Mouse (Mus musculus) neural tube, embryonic 12.5 days (tissue): ENCODE data around the gene Aebp2. TPM values are rescaled to one million over a fixed set of nuclear protein-coding genes. Genes with fewer than 3 reads are reported as not detected.
A peak's percentile ranks its signal among the peaks of the same experiment; 100 is the strongest.
"Not testable (repeated sequence)": the region's sequence is repeated elsewhere in the genome, so short reads cannot be mapped to it uniquely, and the experiment has no call there.

ENCODE experiments used
- ATAC-seq: fragments of 200-750 bp; cut with Nextera tagmentation; 2 replicates; pipeline ENCODE4 v1.8.0; 2017; ENCODE audit warnings: low read depth, mild to moderate bottlenecking, moderate TSS enrichment, moderate library complexity; ENCODE audit not compliant: low FRiP score
- H3K27ac ChIP-seq: fragments of 300-500 bp; sonication (generic); 2 replicates; pipeline ENCODE4 v1.5.1; 2016
- H3K27me3 ChIP-seq: fragments of 300-500 bp; sonication (generic); replicated peaks from 2 replicates; pipeline ENCODE4 v1.6.1; 2016; ENCODE audit warnings: mild to moderate bottlenecking
- H3K36me3 ChIP-seq: fragments of 300-500 bp; sonication (generic); 2 replicates; pipeline ENCODE4 v1.6.1; 2016; ENCODE audit warnings: mild to moderate bottlenecking
- H3K4me1 ChIP-seq: fragments of 300-500 bp; sonication (generic); 2 replicates; pipeline ENCODE4 v1.6.1; 2016
- H3K4me2 ChIP-seq: fragments of 300-500 bp; sonication (generic); replicated peaks from 2 replicates; pipeline ENCODE4 v1.6.1; 2016; ENCODE audit warnings: mild to moderate bottlenecking
- H3K4me3 ChIP-seq: fragments of 300-500 bp; sonication (generic); 2 replicates; pipeline ENCODE4 v1.5.1; 2016
- H3K9ac ChIP-seq: fragments of 300-500 bp; sonication (generic); 2 replicates; pipeline ENCODE4 v1.6.1; 2016; ENCODE audit warnings: mild to moderate bottlenecking
- H3K9me3 ChIP-seq: fragments of 300-500 bp; sonication (generic); 2 replicates; pipeline ENCODE4 v1.6.1; 2016; ENCODE audit warnings: mild to moderate bottlenecking
- WGBS: fragments of 180-500 bp; shearing (Covaris S2); methylation state at CpG from one replicate; pipeline ENCODE4 v1.1.7; 2016; 5-methylcytosine and 5-hydroxymethylcytosine counted together
- polyA plus RNA-seq: library from polyadenylated mRNA; unstranded; fragments of >200 nt; fragmentation: Nextera tagmentation; extraction: Ambion mirVana; gene quantifications from 2 replicates; pipeline ENCODE4 v1.2.1, GENCODE M21; 2016

Gene Aebp2
- 12.8 and 12.9 TPM in 2 replicates for polyA plus RNA-seq

GRCm38 (mm10) chr6:140622391-140623225 lies at the start of gene Aebp2:
Aebp2 (plus strand) TSS chr6:140622663.
- Histone ChIP-seq H3K4me2 (peak within 1 kb of the TSS; percentile 81), H3K36me3 (no peaks in the 10 kb centered on the region), H3K4me3 (peak within 1 kb of the TSS; percentile 98), H3K4me1 (peaks cover 21% of the 10 kb centered on the region), H3K27me3 (no peaks in the 10 kb centered on the region), H3K9me3 (no peaks in the 10 kb centered on the region), H3K27ac (peak within 1 kb of the TSS; percentile 89), H3K9ac (peak within 1 kb of the TSS; percentile 95)
- ATAC-seq: peak; percentile 2; the same call in 1 of the 2 replicates
- 47% methylated on average over 30 of the region's 30 CpGs for WGBS

- no peaks in the 10 kb centered on the region for H3K9me3 ChIP-seq
- no peak overlapping the region for H3K27ac ChIP-seq
- H3K4me1 ChIP-seq: no peaks in the 10 kb centered on the region
- ATAC-seq: no peak
- no peak overlapping the region for H3K4me2 ChIP-seq
- no peak overlapping the region for H3K4me3 ChIP-seq
- H3K27me3 ChIP-seq: no peaks in the 10 kb centered on the region
- H3K36me3 ChIP-seq: peaks cover 69% of the 10 kb centered on the region
- 93% methylated on average over 3 of the region's 3 CpGs for WGBS
- no peak overlapping the region for H3K9ac ChIP-seq
These were observed 47.5 kb upstream of the Aebp2 start for GRCm38 (mm10) chr6:140574943-140575342.

GRCm38 (mm10) chr6:140576133-140576532 lies 46.3 kb upstream of the Aebp2 start:
- Histone ChIP-seq H3K4me1 (no peaks in the 10 kb centered on the region), H3K27me3 (no peaks in the 10 kb centered on the region), H3K9me3 (no peaks in the 10 kb centered on the region), H3K27ac (no peak overlapping the region), H3K4me3 (no peak overlapping the region), H3K4me2 (no peak overlapping the region), H3K9ac (no peak overlapping the region), H3K36me3 (peaks cover 64% of the 10 kb centered on the region)
- 84% methylated on average over 8 of the region's 8 CpGs for WGBS
- ATAC-seq: no peak

GRCm38 (mm10) chr6:140576961-140577821 lies 45.3 kb upstream of the Aebp2 start:
- H3K9ac ChIP-seq: no peak overlapping the region
- H3K9me3 ChIP-seq: no peaks in the 10 kb centered on the region
- no peaks in the 10 kb centered on the region for H3K4me1 ChIP-seq
- 82% methylated on average over 18 of the region's 18 CpGs for WGBS
- ATAC-seq: no peak
- H3K36me3 ChIP-seq: peaks cover 55% of the 10 kb centered on the region
- no peak overlapping the region for H3K4me3 ChIP-seq
- no peaks in the 10 kb centered on the region for H3K27me3 ChIP-seq
- H3K4me2 ChIP-seq: no peak overlapping the region
- H3K27ac ChIP-seq: no peak overlapping the region

- Histone ChIP-seq H3K4me1 (no peaks in the 10 kb centered on the region), H3K4me2 (no peak overlapping the region), H3K9ac (no peak overlapping the region), H3K9me3 (no peaks in the 10 kb centered on the region), H3K4me3 (no peak overlapping the region), H3K27ac (no peak overlapping the region), H3K36me3 (peaks cover 55% of the 10 kb centered on the region), H3K27me3 (no peaks in the 10 kb centered on the region)
- WGBS: 92% methylated on average over 4 of the region's 4 CpGs
- no peak for ATAC-seq
These were observed 44.7 kb upstream of the Aebp2 start for GRCm38 (mm10) chr6:140577822-140578170.

- not testable (repeated sequence) for H3K9me3 ChIP-seq, H3K4me2 ChIP-seq, H3K4me1 ChIP-seq, ATAC-seq, H3K27me3 ChIP-seq, H3K4me3 ChIP-seq, H3K9ac ChIP-seq, H3K27ac ChIP-seq
- H3K36me3 ChIP-seq: peaks cover 53% of the 10 kb centered on the region
These were observed 43.5 kb upstream of the Aebp2 start for GRCm38 (mm10) chr6:140578985-140579384.

GRCm38 (mm10) chr6:140580170-140580569 lies 42.3 kb upstream of the Aebp2 start:
- ATAC-seq: no peak
- WGBS: 91% methylated on average over 4 of the region's 4 CpGs

GRCm38 (mm10) chr6:140586714-140587259 lies 35.7 kb upstream of the Aebp2 start:
- H3K9ac ChIP-seq: no peak overlapping the region
- no peaks in the 10 kb centered on the region for H3K27me3 ChIP-seq
- H3K4me1 ChIP-seq: no peaks in the 10 kb centered on the region
- no peak overlapping the region for H3K27ac ChIP-seq
- no peak overlapping the region for H3K4me3 ChIP-seq
- peaks cover 73% of the 10 kb centered on the region for H3K36me3 ChIP-seq
- H3K4me2 ChIP-seq: no peak overlapping the region
- H3K9me3 ChIP-seq: no peaks in the 10 kb centered on the region
- WGBS: 89% methylated on average over 8 of the region's 8 CpGs
- ATAC-seq: no peak

More at GRCm38 (mm10) chr6:140580170-140580569, 42.3 kb upstream of the Aebp2 start:
- no peak overlapping the region for H3K4me3 ChIP-seq
- H3K27ac ChIP-seq: no peak overlapping the region
- H3K9me3 ChIP-seq: no peaks in the 10 kb centered on the region
- H3K27me3 ChIP-seq: no peaks in the 10 kb centered on the region
- H3K9ac ChIP-seq: no peak overlapping the region
- no peaks in the 10 kb centered on the region for H3K4me1 ChIP-seq
- H3K4me2 ChIP-seq: no peak overlapping the region
- H3K36me3 ChIP-seq: peaks cover 45% of the 10 kb centered on the region

- no peak overlapping the region for H3K4me2 ChIP-seq
- H3K27me3 ChIP-seq: no peaks in the 10 kb centered on the region
- H3K4me1 ChIP-seq: no peaks in the 10 kb centered on the region
- 92% methylated on average over 5 of the region's 5 CpGs for WGBS
- no peak for ATAC-seq
- no peak overlapping the region for H3K27ac ChIP-seq
- no peaks in the 10 kb centered on the region for H3K9me3 ChIP-seq
- H3K36me3 ChIP-seq: peaks cover 84% of the 10 kb centered on the region
- H3K9ac ChIP-seq: no peak overlapping the region
- no peak overlapping the region for H3K4me3 ChIP-seq
These were observed 31.1 kb upstream of the Aebp2 start for GRCm38 (mm10) chr6:140591331-140591730.

- Histone ChIP-seq H3K4me2 (no peak overlapping the region), H3K4me3 (no peak overlapping the region), H3K36me3 (peaks cover 78% of the 10 kb centered on the region), H3K4me1 (peaks cover 4% of the 10 kb centered on the region; the same call in 1 of the 2 replicates), H3K9ac (no peak overlapping the region), H3K27ac (no peak overlapping the region), H3K27me3 (no peaks in the 10 kb centered on the region), H3K9me3 (no peaks in the 10 kb centered on the region)
- no peak for ATAC-seq
- 92% methylated on average over 8 of the region's 8 CpGs for WGBS
These were observed 29.8 kb upstream of the Aebp2 start for GRCm38 (mm10) chr6:140592713-140593112.

GRCm38 (mm10) chr6:140593420-140594170 lies 28.9 kb upstream of the Aebp2 start:
- Histone ChIP-seq H3K4me2 (no peak overlapping the region), H3K9me3 (no peaks in the 10 kb centered on the region), H3K4me3 (no peak overlapping the region), H3K36me3 (peaks cover 76% of the 10 kb centered on the region), H3K9ac (no peak overlapping the region), H3K4me1 (peaks cover 4% of the 10 kb centered on the region; the same call in 1 of the 2 replicates), H3K27me3 (no peaks in the 10 kb centered on the region), H3K27ac (no peak overlapping the region)
- ATAC-seq: no peak
- 88% methylated on average over 17 of the region's 17 CpGs for WGBS
